Mouse (Mus musculus) cerebellum, postnatal 4 days (tissue): ENCODE measurements around the gene Gpa33.
"Not testable (repeated sequence)": the region's sequence is repeated elsewhere in the genome, so short reads cannot be mapped to it uniquely, and the experiment has no call there.

Source experiments
- DNase-seq, 2 experiments: peaks; one replicate each; pipeline ENCODE4 v3.0.0; 2022; ENCODE audit warnings: low spot score in 2 of 2, mixed read lengths in 1 of 2

The Gpa33 gene

DNA sequence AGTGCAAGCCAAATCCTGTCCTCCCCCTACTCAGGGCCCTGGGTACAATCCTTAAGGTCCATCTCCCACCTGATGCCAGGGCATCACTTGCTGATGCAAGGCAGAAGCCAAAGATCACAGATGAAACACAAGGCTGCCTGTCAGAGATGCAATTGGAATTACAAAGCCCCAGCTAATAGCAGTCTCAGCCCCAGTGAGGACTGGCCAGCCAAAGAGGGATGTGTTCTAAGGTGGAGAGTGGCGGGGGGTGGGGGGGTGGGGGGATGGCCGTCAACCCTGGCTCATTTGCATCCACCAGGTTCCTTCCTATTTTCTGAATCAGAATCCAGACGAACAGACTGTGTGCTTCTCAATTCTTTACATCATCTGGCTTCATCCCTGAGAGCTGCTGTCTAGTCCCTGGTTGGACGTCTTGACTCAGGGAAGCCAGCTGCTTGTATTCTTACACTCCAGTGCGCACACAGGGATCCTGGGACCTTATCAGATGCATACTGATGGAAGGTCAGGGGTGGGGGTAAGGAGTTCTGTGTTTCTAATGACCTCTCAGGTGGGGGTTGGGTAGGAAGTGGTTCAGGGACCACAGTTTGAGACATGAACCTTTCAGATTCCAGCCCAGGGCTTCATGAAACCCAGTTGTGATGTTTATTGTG, 5.2 kb downstream of the Gpa33 start:
- no peak for DNase-seq

DNA sequence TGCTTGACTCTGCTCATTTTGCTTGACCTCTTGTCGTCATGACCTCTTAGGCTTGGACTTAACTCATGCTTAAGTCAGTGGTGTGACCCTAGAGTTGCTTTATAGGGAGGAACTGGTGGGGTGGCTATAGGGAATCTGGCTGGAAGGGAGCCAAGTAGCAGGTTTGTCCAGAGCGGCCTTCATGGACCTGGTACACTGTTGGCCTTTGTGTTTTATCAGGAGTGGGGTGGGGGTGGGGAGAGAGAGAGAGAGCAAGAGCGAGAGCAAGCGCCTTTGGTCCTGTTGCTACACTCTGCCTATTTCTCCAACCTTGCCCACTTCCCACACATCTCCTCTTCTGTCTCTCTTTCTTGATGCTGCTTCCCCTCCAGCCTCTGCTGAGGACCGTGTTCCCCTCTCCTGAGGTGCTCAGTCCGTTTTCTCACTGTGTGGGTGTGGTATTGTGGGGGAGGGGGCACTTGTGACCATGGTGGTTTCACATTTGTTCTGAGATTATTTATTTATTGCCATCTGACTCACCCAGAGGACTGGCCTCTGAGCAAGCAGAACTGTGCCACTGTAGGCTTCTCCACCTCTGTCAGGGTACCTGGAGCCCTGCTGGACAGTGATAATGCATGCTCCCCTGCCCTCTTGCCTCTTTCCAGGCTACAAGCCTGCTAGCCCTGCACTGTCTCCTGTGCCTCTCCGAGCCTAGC, 7.4 kb downstream of the Gpa33 start:
- no peak for DNase-seq

DNA sequence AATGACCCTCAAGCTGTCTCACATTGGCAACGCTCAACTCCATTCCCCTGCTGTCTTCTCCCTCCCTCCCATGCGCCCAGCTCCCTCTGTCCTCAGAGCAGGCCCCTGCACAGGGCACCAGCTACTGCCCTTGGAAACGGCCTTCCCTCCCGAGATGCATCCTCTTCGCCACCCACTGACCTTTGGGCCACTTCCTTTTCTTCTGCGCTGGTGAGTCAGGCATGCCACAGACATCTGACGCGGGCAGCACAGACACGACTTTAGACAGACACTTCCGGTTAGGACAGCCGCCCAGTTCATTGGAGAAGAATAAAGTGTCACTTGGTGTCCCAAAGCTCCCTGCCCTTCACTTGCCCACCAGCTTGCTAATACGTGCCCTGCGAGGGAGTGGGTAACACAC, 8.1 kb downstream of the Gpa33 start:
- no peak for DNase-seq

DNA sequence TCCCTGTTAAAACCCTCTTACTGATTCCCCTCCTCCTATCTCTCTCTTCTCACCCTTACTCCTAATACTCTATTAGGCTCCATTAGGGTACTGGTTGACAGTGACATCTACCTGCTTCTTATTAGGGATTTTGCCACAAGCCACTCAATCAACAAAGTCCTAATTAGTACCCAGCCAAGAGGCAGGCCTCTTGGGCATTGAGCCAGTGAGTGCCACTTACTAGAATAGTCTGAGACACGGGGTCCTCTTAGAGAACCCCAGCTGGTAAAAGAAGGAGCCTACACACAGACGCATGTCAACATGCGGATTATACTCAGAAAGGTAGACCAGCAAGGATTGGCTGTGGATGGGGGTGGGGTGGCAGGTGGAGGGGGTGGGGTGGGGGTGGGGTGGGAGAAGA, 9.1 kb downstream of the Gpa33 start:
- DNase-seq, result no peak

DNA sequence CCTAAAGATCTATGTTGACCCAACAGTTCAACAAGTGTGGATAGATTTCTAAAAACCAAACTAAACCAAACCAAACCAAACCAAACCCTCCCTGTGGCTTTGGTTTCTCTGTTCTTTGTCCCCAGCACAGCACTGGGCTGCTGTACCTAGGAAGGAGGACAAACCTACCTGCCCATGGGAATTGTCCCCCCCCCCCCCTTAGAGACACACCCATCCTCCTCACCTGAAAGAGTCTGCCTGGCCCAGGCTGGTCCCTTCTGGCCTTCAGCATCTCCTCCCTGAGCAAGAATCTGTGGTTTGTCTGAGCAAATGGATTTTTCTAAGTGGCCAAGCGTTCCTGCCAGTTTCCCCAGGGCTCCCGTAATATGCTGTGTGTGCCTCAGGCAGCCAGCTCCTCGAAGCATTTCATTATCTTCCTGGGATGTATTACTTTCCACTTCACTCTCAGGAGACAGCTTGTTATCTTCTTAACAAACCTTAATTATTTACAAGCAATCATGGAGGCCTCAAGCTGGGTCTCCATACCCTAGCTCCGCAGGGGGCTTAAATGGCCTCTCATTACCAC, 9.7 kb downstream of the Gpa33 start:
- DNase-seq, result no peak

DNA sequence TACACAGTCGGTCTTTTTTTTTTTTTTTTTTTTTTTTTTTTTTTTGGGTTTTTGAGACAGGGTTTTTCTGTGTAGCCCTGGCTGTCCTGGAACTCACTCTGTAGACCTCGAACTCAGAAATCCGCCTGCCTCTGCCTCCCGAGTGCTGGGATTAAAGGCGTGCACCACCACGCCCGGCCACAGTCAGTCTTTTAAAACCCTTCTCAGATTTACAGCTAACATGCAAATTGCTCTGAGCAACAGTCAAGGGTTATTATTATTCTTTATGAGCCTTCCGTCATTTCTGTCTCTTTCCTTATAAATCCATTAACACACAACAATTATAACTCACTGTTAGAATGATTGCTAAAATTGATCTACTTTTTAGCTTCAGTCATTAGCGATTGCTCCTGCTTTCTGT, 11.8 kb downstream of the Gpa33 start:
- DNase-seq, result not testable (repeated sequence)

DNA sequence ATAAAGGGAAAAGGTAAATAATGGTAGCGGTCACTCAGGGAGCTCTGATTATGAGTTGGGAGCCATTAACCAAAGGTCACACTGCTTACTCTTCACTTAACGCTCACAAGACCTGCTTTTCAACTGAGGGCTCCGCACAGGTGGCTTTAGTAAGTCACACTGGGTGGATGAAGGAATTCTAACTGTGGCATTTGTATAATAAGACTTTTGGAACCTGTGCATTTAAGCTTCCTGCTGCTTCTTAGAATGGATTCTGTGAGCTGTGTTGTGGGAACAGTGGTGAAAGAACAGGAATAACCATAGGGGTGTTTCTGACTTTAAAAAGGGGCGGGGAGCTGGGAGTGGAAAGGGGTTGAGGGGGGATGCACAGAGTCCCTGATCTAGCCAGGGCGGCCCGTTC, 12.3 kb downstream of the Gpa33 start:
- no peak for DNase-seq

DNA sequence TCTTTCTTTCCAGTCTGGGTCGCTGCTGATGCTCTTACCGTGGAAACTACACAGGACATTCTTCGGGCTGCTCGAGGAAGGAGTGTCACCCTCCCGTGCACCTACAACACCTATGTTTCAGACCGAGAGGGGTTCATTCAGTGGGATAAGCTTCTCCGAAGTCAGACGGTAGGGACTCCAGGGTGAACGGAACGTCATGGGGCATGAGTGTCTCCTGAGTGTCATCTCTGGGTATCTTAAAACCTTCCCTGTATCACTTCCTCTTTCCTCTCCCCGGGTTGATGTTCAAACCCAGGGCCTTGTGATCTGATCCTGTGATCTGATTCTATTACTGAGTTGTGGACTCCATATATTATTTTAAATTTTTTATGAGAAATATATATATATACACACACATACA, 16.6 kb downstream of the Gpa33 start:
- no peak for DNase-seq

DNA sequence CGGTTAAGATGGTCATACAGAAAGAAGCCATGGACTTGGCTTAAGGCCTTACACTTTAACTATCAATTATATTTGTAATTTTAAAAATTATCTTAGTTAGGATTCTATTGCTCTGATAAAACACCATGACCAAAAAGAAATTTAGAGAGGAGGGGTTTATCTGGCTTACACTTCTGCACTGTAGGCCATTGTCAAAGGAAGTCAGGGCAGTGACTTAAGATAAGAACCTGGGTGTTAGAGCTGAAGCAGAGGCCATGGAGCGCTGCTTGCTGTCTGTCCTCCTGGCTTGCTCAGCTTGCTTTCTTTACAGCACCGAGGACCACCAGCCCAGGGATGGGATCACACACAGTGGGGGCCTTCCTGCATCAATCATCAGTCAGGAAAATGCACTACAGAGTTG, 17.6 kb downstream of the Gpa33 start:
- DNase-seq, result no peak

DNA sequence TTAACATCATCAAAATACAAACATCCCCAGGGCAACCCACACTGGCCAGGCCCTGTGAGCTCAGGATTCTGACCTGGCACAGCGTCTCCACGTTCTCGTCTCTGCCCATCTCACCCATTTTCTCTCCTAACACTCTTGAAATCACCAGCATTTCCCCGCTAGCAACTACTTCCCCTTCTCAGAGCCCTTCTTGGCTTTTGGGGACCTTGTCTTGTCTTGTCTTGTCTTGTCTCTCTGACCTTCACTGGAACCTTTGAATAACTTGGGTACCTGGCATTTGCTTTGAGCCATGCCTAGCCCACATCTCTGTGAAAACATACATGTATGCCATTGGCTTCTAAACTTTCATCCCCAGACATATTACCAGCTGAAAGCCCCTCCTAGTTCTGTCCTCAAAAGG, 19.4 kb downstream of the Gpa33 start:
- DNase-seq, result no peak

DNA sequence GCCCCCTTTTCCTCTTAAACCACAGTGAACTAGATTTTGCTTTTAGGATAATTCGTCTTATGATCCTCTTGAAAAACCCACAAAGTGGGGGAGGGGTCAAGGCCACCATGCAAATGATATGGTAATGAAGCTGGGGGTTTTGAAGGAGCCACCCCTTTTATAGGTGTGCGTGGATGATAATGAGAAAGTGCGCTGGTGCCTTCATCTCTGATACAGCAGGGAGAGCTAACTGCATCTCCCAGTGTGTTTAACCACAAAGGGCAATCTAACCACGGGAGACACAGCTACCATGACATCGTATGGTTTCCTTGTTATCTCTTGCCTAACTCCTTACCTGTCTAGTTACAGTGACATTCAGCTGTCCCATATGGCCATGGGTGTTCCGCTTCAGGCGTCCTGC, 20.0 kb downstream of the Gpa33 start:
- no peak for DNase-seq

DNA sequence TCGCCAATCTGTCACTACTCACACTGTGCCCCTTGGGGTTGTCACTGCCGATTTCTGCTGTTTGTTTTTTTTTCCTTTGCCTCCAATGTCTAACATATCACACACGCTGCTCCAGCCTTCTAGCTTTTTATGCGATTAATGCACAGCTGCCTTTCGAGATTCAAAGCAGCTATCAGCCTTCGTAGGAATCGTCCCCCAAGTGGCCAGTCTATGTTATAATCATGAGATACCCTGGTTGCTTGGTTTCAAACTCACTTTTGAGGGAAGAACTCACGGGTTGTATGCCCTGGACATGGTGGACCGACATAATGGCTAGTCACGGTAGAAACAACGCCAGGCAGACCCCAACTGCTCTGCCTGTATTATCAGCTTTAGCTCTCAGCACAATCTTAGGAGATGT, 21.3 kb downstream of the Gpa33 start:
- peak in 1 of 2 experiments; percentile 12 for DNase-seq

DNA sequence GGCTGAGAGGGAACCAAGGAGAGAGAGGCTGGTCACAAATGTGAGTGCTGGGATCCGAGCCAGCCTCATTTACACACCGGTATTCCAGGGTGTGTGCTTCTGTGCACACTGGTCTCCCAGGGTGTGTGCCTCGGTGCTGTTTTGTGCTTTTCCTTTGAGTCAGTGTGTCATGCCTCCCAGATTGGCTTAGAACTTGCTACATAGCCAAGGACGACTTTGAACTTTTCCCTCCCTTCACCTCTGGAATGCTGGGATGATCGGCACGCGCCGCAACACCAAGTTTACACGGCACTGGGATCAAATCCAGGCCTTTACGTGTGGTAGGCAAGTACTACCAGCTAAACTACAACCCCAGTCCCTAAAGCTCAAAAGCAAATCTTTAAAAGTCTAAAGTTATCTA, 22.0 kb downstream of the Gpa33 start:
- peak in 1 of 2 experiments; percentile 11 for DNase-seq

DNA sequence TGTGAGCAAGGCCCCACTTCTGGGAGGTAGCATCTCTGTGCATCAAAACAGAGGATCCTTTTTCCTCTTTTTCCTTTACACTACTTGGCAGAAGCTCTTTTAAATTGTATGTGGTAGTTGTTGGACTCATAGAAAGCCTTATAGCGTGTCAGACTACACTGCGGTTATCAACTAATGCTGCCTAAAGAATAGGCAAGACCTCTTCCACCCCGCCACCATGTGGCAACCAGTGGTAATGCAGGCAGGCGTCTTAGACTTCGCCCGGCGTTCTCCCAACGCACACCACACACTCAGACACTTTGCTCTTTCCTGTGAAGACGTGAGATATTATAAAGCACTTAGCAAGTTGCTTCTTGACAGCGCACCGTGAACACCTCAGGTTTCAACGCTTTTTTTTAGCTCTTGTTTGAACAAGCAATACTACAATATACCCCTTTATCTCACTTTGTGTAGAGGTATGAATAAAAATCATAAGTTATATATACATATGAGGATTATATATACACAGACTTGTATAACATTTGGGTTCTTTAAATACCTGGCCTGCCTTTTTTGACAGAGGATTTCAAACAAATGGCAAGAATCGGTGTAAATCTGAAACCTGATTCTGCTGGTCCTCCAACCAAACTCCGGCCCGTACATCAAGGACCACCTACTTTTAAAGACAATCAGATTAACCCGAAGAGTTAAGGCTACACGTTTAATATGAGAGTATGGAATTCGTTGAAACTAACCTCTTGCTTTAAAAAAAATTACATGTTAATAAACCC, 23.5 kb downstream of the Gpa33 start:
- DNase-seq, result peak; percentile 93 to 97

DNA sequence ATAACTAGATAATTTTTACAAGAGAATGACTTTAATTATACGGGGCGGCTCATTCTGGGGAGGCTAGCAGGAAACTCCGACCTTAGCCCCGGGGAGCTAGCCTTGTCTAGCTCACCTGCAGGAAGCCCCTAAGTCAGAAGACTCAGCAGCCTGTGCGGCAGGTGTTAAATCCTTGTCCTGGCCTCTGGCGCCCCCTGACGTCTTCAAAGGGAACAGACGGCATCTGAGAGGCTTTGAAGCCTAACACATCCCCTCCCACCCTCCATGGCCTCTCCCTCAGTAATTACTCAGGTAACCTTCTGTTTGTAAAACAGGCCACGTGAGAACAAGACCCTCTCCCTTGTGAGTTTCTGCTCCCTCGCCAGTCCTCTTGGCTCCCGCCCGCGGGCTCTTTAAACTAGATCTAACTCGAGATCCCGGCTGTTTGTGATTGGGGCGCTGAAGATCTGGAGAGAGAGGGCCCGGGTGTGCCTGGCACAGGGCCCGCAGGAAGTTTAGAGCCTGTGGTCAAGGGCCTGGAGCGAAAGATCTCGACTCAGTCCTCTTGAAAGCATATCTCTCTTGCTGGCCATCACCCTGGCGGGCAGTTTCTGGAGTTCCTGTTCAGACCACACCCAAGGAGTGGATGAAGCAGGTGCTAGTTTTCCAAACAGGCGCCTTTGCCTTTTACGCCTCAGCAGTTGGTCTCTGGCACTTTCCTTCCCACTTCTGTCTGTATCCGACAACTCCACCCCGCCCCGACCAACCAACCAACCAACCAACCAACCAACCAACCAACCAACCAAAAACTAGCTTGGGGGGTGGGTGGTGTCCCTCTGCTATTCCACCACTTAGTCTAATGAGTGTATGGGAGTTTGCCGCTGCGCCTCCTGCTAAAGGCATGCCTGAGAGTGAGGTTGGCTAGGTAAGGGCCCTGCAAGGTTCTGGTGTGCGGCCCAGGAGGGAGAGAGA, 24.4 kb downstream of the Gpa33 start:
- DNase-seq, result peak; percentile 61 to 80

DNA sequence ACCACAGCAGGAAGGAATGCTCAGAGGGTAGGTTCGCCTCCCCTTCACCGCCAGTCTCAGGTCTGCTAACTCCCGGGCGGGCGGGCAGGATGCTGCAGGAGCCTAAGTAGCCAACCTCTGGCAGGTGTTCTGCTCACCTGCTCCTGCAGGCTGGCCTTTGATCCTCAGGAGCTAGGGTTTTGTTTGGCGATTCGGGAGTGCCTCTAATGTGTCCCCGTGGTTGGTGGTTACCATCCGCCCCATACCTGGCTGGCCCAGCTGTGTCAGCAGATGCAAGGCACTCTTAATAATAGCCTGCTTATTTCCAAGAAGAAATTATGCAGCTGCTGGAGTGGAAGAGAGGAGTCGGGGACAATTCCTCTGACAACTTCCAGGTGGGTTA, 25.1 kb downstream of the Gpa33 start:
- DNase-seq, result peak in 1 of 2 experiments; percentile 14

DNA sequence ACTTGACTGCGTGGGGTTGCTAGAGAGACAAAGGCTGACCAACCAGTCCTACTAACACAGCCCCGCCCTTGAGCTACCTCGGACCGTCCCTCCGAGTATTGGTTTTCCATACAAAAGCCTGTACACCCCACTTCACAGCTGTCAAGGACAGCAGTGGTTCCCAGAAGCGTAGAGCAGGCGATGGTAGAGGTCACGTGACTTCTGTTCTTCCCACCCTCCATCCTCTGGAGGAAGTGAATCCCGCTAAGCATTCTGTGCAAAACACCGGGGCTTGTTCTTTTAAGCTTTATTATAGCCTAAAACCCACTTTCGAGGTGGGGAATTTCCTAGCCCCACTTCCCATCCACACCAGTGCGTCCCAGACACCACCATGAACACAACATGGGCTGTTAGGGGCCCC, 27.7 kb downstream of the Gpa33 start:
- DNase-seq, result no peak

DNA sequence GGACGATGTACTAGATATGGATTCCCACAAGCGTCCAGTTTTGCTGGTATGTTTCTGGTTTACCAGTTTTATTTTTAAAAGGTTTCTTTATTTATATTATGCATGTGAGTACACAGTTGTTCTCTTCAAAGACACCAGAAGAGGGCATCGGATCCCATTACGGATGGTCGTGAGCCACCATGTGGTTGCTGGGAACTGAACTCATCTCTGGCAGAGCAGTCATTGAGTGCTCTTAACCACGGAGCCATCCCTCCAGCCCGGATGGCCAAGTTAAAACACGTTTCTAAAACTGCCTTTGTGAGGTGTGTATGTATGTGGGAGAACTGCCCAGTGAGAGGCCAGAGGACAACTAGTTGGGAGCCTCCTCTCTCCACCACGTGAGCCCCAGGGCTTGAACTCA, 28.6 kb downstream of the Gpa33 start:
- no peak for DNase-seq

DNA sequence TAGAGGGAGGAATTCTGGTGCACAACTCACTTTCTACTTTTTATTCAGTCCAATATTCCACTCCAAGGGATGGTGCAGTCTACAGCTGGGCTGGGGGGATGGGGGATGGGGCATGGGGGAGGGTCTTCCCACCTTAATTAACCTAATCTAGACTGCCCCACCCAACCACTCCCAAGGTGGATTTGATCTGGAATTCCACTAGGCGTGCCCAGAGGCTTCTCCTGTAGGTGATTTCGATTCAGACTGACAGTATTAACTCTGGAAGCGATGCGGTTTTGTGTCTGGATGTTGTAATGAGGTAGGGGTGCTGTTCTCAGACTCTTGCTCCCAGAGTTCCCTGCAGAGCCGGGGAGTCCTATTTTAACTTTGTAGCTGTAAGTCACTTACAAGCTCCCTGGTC, 30.1 kb downstream of the Gpa33 start:
- DNase-seq, result no peak

DNA sequence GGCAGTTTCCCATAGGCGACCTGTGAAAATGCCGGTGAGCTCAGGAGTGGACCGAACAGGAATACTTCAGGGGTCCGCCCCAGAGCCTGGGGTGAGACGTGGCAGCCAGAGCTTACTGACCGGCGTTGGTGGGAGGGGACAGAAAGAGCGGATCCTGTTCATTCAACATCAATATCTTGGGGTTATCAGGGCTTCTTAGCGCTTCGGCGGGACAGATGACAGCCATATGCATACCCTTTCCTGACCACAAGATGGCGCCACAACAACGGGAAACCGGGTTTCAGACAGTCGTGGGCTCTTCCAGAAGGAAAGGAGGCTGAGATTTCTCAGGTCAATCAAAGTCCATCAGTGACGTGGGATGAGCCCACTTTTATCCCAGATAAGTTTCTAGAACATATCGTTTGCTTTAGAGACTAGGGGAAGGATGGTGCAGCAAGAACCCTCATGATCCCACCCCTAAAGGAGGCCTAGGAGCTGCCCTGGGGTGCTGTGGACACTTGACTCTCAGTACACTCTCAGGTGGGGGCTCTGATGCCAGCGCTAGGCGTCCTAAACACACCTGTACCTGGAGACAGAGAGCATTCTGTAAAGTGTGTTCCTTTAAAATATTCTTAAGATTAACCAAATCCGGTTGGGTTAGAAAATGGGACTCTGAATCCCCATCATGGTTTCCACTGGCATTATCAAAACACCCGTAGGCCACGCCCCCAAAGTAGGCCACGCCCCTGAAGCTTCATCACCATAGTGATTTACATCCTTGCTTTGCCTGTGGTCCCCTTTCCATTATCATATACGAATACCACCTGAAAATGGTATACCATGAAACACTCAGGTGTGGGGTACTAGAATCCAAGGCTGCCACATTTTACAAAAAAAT, 30.8 kb downstream of the Gpa33 start:
- peak; percentile 73 to 83 for DNase-seq

DNA sequence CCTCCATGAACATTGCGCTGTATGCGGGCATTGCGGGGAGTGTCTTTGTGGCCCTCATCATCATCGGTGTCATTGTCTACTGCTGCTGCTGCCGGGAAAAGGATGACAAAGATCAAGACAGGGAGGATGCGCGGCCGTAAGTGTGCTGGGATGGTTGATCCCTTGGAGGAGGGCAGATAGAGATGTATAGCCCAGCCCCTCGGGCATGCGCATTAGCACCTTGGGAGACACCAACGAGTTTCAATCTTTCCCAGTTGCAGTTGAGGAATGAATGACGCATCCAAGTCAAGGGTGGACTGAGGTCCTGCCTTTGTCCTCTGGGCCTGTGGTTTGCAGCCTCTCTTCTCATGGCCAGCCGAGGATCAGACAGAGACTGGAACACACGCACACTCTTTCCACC, 34.5 kb downstream of the Gpa33 start:
- DNase-seq, result no peak
